Mouse (Mus musculus) lung, embryonic 16.5 days (tissue): ENCODE results near the gene Slc39a13. TPM values are rescaled to one million over a fixed set of nuclear protein-coding genes. Genes with fewer than 3 reads are reported as not detected.
"Not testable (repeated sequence)": the region's sequence is repeated elsewhere in the genome, so short reads cannot be mapped to it uniquely, and the experiment has no call there.

ENCODE experiments used
- ATAC-seq: fragments of 200-750 bp; cut with Nextera tagmentation; 2 replicates; pipeline ENCODE4 v1.8.0; 2017; ENCODE audit warnings: low read depth, mild to moderate bottlenecking, moderate library complexity
- H3K27ac ChIP-seq: fragments of 300-500 bp; sonication (generic); 2 replicates; pipeline ENCODE4 v1.5.1; 2014; ENCODE audit warnings: mild to moderate bottlenecking, control low read depth, low read length
- H3K27me3 ChIP-seq: fragments of 300-500 bp; sonication (generic); 2 replicates; pipeline ENCODE4 v1.6.1; 2014; ENCODE audit warnings: low read depth, low read length, mixed read lengths; ENCODE audit not compliant: control insufficient read depth, insufficient read depth
- H3K36me3 ChIP-seq: fragments of 300-500 bp; sonication (generic); 2 replicates; pipeline ENCODE4 v1.6.1; 2014; ENCODE audit warnings: low read length; ENCODE audit not compliant: control insufficient read depth, insufficient read depth
- H3K4me1 ChIP-seq: fragments of 300-500 bp; sonication (generic); replicated peaks from 2 replicates; pipeline ENCODE4 v1.6.1; 2014; ENCODE audit warnings: low read length, mixed read lengths; ENCODE audit not compliant: control insufficient read depth, insufficient read depth
- H3K4me2 ChIP-seq: fragments of 300-500 bp; sonication (generic); 2 replicates; pipeline ENCODE4 v1.6.1; 2014; ENCODE audit warnings: low read depth, low read length, control low read depth
- H3K4me3 ChIP-seq: fragments of 300-500 bp; sonication (generic); 2 replicates; pipeline ENCODE4 v1.5.1; 2014; ENCODE audit warnings: mild to moderate bottlenecking, low read length, control low read depth
- H3K9ac ChIP-seq: fragments of 300-500 bp; sonication (generic); 2 replicates; pipeline ENCODE4 v1.6.1; 2014; ENCODE audit warnings: low read length, control low read depth
- H3K9me3 ChIP-seq: fragments of 300-500 bp; sonication (generic); 2 replicates; pipeline ENCODE4 v1.6.1; 2016; ENCODE audit warnings: low read length; ENCODE audit not compliant: control insufficient read depth
- WGBS: fragments of 180-500 bp; shearing (Covaris S2); extraction: QIAGEN DNeasy Blood & Tissue Kit; methylation state at CpG from one replicate; pipeline ENCODE4 v1.1.7; 2014; 5-methylcytosine and 5-hydroxymethylcytosine counted together
- polyA plus RNA-seq: library from polyadenylated mRNA; unstranded; fragments of >200 nt; fragmentation: Nextera tagmentation; extraction: Ambion mirVana; gene quantifications from 2 replicates; pipeline ENCODE4 v1.2.1, GENCODE M21; 2015

The Slc39a13 gene
- polyA plus RNA-seq, 1 experiment from 2014 or later = 44.4 TPM

- Histone ChIP-seq H3K4me1 (peaks cover 4% of the 10 kb centered on the region; the same call in 1 of the 2 replicates), H3K27me3 (no peaks in the 10 kb centered on the region; the same call in 1 of the 2 replicates), H3K27ac (no peak overlapping the region), H3K36me3 (no peaks in the 10 kb centered on the region), H3K4me2 (no peak overlapping the region), H3K4me3 (no peak overlapping the region), H3K9me3 (no peaks in the 10 kb centered on the region), H3K9ac (no peak overlapping the region)
- ATAC-seq = no peak
- 73% methylated on average over 6 of the region's 6 CpGs for WGBS
These were observed 43.6 kb upstream of the Slc39a13 start for GRCm38 (mm10) chr2:91113852-91114251.

- H3K9me3 ChIP-seq = no peaks in the 10 kb centered on the region
- H3K27me3 ChIP-seq = no peaks in the 10 kb centered on the region; the same call in 1 of the 2 replicates
- no peak for ATAC-seq
- no peak overlapping the region for H3K9ac ChIP-seq
- no peaks in the 10 kb centered on the region for H3K36me3 ChIP-seq
- no peak overlapping the region for H3K4me3 ChIP-seq
- peaks cover 4% of the 10 kb centered on the region; the same call in 1 of the 2 replicates for H3K4me1 ChIP-seq
- H3K4me2 ChIP-seq = no peak overlapping the region
- H3K27ac ChIP-seq = no peak overlapping the region
- WGBS = 62% methylated on average over 10 of the region's 10 CpGs
These were observed 43.1 kb upstream of the Slc39a13 start for GRCm38 (mm10) chr2:91113334-91113733.

- no peak overlapping the region for H3K4me2 ChIP-seq
- H3K9ac ChIP-seq = no peak overlapping the region
- peak overlapping the region; percentile 33; the same call in 1 of the 2 replicates for H3K27ac ChIP-seq
- H3K4me1 ChIP-seq = peaks cover 4% of the 10 kb centered on the region; the same call in 1 of the 2 replicates
- WGBS = 32% methylated on average over 4 of the region's 4 CpGs
- H3K4me3 ChIP-seq = no peak overlapping the region
- no peaks in the 10 kb centered on the region for H3K36me3 ChIP-seq
- no peaks in the 10 kb centered on the region for H3K9me3 ChIP-seq
- no peaks in the 10 kb centered on the region; the same call in 1 of the 2 replicates for H3K27me3 ChIP-seq
- no peak for ATAC-seq
These were observed 42.3 kb upstream of the Slc39a13 start for GRCm38 (mm10) chr2:91112491-91112890.

GRCm38 (mm10) chr2:91111832-91112231, 41.6 kb upstream of the Slc39a13 start:
- H3K4me2 ChIP-seq = not testable (repeated sequence)

GRCm38 (mm10) chr2:91110429-91110828, 40.2 kb upstream of the Slc39a13 start:
- 84% methylated on average over 6 of the region's 6 CpGs for WGBS
- Histone ChIP-seq H3K9me3 (no peaks in the 10 kb centered on the region), H3K9ac (no peak overlapping the region), H3K27ac (no peak overlapping the region), H3K4me3 (no peak overlapping the region), H3K4me1 (peaks cover 2% of the 10 kb centered on the region; the same call in 1 of the 2 replicates), H3K27me3 (no peaks in the 10 kb centered on the region), H3K36me3 (no peaks in the 10 kb centered on the region), H3K4me2 (no peak overlapping the region)
- no peak for ATAC-seq

More at GRCm38 (mm10) chr2:91111832-91112231, 41.6 kb upstream of the Slc39a13 start:
- H3K4me1 ChIP-seq, H3K27ac ChIP-seq, ATAC-seq, H3K4me3 ChIP-seq, H3K9me3 ChIP-seq, H3K27me3 ChIP-seq, H3K36me3 ChIP-seq, H3K9ac ChIP-seq: not testable (repeated sequence)
- WGBS = 79% methylated on average over 3 of the region's 3 CpGs

GRCm38 (mm10) chr2:91109807-91110385, 39.7 kb upstream of the Slc39a13 start:
- H3K4me1 ChIP-seq = no peaks in the 10 kb centered on the region
- no peak overlapping the region for H3K4me3 ChIP-seq
- no peak overlapping the region for H3K27ac ChIP-seq
- H3K27me3 ChIP-seq = no peaks in the 10 kb centered on the region
- H3K36me3 ChIP-seq = no peaks in the 10 kb centered on the region
- 66% methylated on average over 5 of the region's 5 CpGs for WGBS
- H3K9me3 ChIP-seq = no peaks in the 10 kb centered on the region
- no peak for ATAC-seq
- no peak overlapping the region for H3K4me2 ChIP-seq
- no peak overlapping the region for H3K9ac ChIP-seq

GRCm38 (mm10) chr2:91109241-91109640, 39.0 kb upstream of the Slc39a13 start:
- Histone ChIP-seq H3K9me3 (no peaks in the 10 kb centered on the region), H3K4me2 (no peak overlapping the region), H3K27ac (no peak overlapping the region), H3K4me1 (no peaks in the 10 kb centered on the region), H3K9ac (no peak overlapping the region), H3K36me3 (no peaks in the 10 kb centered on the region), H3K27me3 (no peaks in the 10 kb centered on the region), H3K4me3 (no peak overlapping the region)
- ATAC-seq = no peak
- 69% methylated on average over 5 of the region's 5 CpGs for WGBS

GRCm38 (mm10) chr2:91108156-91108555, 37.9 kb upstream of the Slc39a13 start:
- H3K27ac ChIP-seq = no peak overlapping the region
- H3K9me3 ChIP-seq = no peaks in the 10 kb centered on the region
- H3K9ac ChIP-seq = no peak overlapping the region
- H3K4me2 ChIP-seq = no peak overlapping the region
- ATAC-seq = no peak
- H3K4me1 ChIP-seq = no peaks in the 10 kb centered on the region
- no peaks in the 10 kb centered on the region for H3K36me3 ChIP-seq
- no peaks in the 10 kb centered on the region for H3K27me3 ChIP-seq
- no peak overlapping the region for H3K4me3 ChIP-seq
- WGBS = 73% methylated on average over 3 of the region's 3 CpGs

- no peaks in the 10 kb centered on the region for H3K9me3 ChIP-seq
- ATAC-seq = peak; percentile 89
- no peaks in the 10 kb centered on the region for H3K36me3 ChIP-seq
- no peak overlapping the region for H3K27ac ChIP-seq
- peaks cover 4% of the 10 kb centered on the region; the same call in 1 of the 2 replicates for H3K4me1 ChIP-seq
- no peaks in the 10 kb centered on the region for H3K27me3 ChIP-seq
- peak overlapping the region; percentile 59 for H3K9ac ChIP-seq
- H3K4me3 ChIP-seq = no peak overlapping the region
- H3K4me2 ChIP-seq = no peak overlapping the region
- 3% methylated on average over 7 of the region's 7 CpGs for WGBS
These were observed 31.0 kb upstream of the Slc39a13 start for GRCm38 (mm10) chr2:91101124-91101740.
